Mouse (Mus musculus): ENCODE data around the gene Rab26. TPM values are rescaled to one million over a fixed set of nuclear protein-coding genes. Genes with fewer than 3 reads are reported as not detected.

The Rab26 gene
- total and polyA plus RNA-seq, 3 experiments, result 0.36 to 1.3 (median 0.40) TPM

GRCm38 (mm10) chr17:24538950-24539349 is 4.9 kb upstream of the Rab26 start:
- Histone ChIP-seq H3K9ac (ENCODE audit: insufficient read depth, low read depth) (no peak overlapping the region), H3K4me2 (ENCODE audit: insufficient read depth, low read depth, poor library complexity, severe bottlenecking) (no peak overlapping the region), H3K4me1 (ENCODE audit: control insufficient read depth in 1 of 2, insufficient read depth in 2 of 2) (peaks cover 2 to 24% of the 10 kb centered on the region in 2 experiments; a peak in 3 of 4 replicates), H3K36me3 (replicated peaks in 1 of 2; ENCODE audit: control insufficient read depth in 1 of 2, insufficient read depth in 1 of 2, low read length in 1 of 2) (no peaks in the 10 kb centered on the region), H3K79me2 (replicated peaks; ENCODE audit: control insufficient read depth, extremely low read depth, insufficient read depth, poor library complexity, severe bottlenecking) (no peaks in the 10 kb centered on the region), H3K27ac (ENCODE audit: insufficient read depth, low read depth) (no peak overlapping the region), H3K9me3 (replicated peaks; ENCODE audit: low read length) (no peaks in the 10 kb centered on the region), H3K4me3 (replicated peaks in 1 of 3; ENCODE audit: low read depth in 2 of 3, low read length in 2 of 3, poor library complexity in 1 of 3) (no peak overlapping the region), H3K27me3 (replicated peaks) (no peaks in the 10 kb centered on the region)
- no peak for TF ChIP-seq USF1 (IDR thresholded peaks at IDR 0.05; ENCODE audit: low read depth, low read length)
- TF ChIP-seq GABPA (IDR thresholded peaks at IDR 0.05; ENCODE audit: insufficient replicate concordance, low read depth, low read length), result no peak
- no peak for TF ChIP-seq USF2 (conservative IDR thresholded peaks at IDR 0.05; ENCODE audit: low read depth, low read length)
- TF ChIP-seq POLR2AphosphoS2 (IDR thresholded peaks at IDR 0.05; ENCODE audit: low read depth, low read length), result no peak
- peak; percentile 50 for TF ChIP-seq SMC3 (IDR thresholded peaks at IDR 0.05; ENCODE audit: low read depth, low read length)
- TF ChIP-seq CTCF (conservative IDR thresholded peaks at IDR 0.05 in 1 of 2, IDR thresholded peaks at IDR 0.05 in 1 of 2; ENCODE audit: low read depth in 2 of 2, low read length in 2 of 2), result peak; percentile 27 to 67; a peak in 3 of 4 replicates
- TF ChIP-seq TBP (conservative IDR thresholded peaks at IDR 0.05; ENCODE audit: low read depth, low read length), result no peak
- TF ChIP-seq ETS1 (conservative IDR thresholded peaks at IDR 0.05; ENCODE audit: low read depth, low read length), result no peak
- peak; percentile 63 for TF ChIP-seq RAD21 (IDR thresholded peaks at IDR 0.05; ENCODE audit: low read depth, low read length)
- TF ChIP-seq RCOR1 (conservative IDR thresholded peaks at IDR 0.05; ENCODE audit: low read depth, low read length), result no peak
- peak; percentile 59 for DNase-seq (ENCODE audit: extremely low read depth)
- dilution Hi-C loops (cut with MboI; ENCODE audit: extremely low pct_ligation_motif_present, extremely low pct_unique_long_range_greater_than_20kb, low sequenced_read_pairs) (no loop called here), in situ Hi-C loops (cut with MboI; ENCODE audit: low pct_ligation_motif_present, low pct_unique_long_range_greater_than_20kb, low sequenced_read_pairs) (no loop called here)

- H3K9me3 ChIP-seq (replicated peaks; ENCODE audit: low read length), result no peaks in the 10 kb centered on the region
- H3K9ac ChIP-seq (ENCODE audit: insufficient read depth, low read depth), result no peak overlapping the region
- H3K4me3 ChIP-seq (replicated peaks in 1 of 3; ENCODE audit: low read depth in 2 of 3, low read length in 2 of 3, poor library complexity in 1 of 3), result no peak overlapping the region
- DNase-seq (ENCODE audit: extremely low read depth), result no peak
- no peaks in the 10 kb centered on the region for H3K27me3 ChIP-seq (replicated peaks)
- H3K4me2 ChIP-seq (ENCODE audit: insufficient read depth, low read depth, poor library complexity, severe bottlenecking), result no peak overlapping the region
- TF ChIP-seq CTCF (conservative IDR thresholded peaks at IDR 0.05 in 1 of 2, IDR thresholded peaks at IDR 0.05 in 1 of 2; ENCODE audit: low read depth in 2 of 2, low read length in 2 of 2) (no peak), MEF2A (IDR thresholded peaks at IDR 0.05; ENCODE audit: borderline replicate concordance, low read depth, low read length) (no peak), CHD2 (IDR thresholded peaks at IDR 0.05; ENCODE audit: low read length) (no peak), BHLHE40 (IDR thresholded peaks at IDR 0.05; ENCODE audit: low read depth, low read length) (no peak), IRF4 (IDR thresholded peaks at IDR 0.05; ENCODE audit: low read depth, low read length) (no peak), POLR2A (IDR thresholded peaks at IDR 0.05; ENCODE audit: low read depth, low read length) (no peak), MAX (IDR thresholded peaks at IDR 0.05; ENCODE audit: low read length) (no peak), TBP (conservative IDR thresholded peaks at IDR 0.05; ENCODE audit: low read depth, low read length) (no peak), SIN3A (IDR thresholded peaks at IDR 0.05; ENCODE audit: low read length) (no peak), POLR2AphosphoS2 (IDR thresholded peaks at IDR 0.05; ENCODE audit: low read depth, low read length) (no peak), ZC3H11A (IDR thresholded peaks at IDR 0.05; ENCODE audit: low read depth, low read length) (no peak), SMC3 (IDR thresholded peaks at IDR 0.05; ENCODE audit: low read depth, low read length) (no peak), E2F4 (IDR thresholded peaks at IDR 0.05; ENCODE audit: insufficient replicate concordance, low read depth, low read length) (no peak), MYC (IDR thresholded peaks at IDR 0.05; ENCODE audit: low read depth, low read length) (no peak), JUND (conservative IDR thresholded peaks at IDR 0.05; ENCODE audit: low read depth, low read length) (no peak)
- no peaks in the 10 kb centered on the region for H3K79me2 ChIP-seq (replicated peaks; ENCODE audit: control insufficient read depth, extremely low read depth, insufficient read depth, poor library complexity, severe bottlenecking)
- no peak overlapping the region for H3K27ac ChIP-seq (ENCODE audit: insufficient read depth, low read depth)
- in situ Hi-C loops (cut with MboI; ENCODE audit: low pct_ligation_motif_present, low pct_unique_long_range_greater_than_20kb, low sequenced_read_pairs) (no loop called here), dilution Hi-C loops (cut with MboI; ENCODE audit: extremely low pct_ligation_motif_present, extremely low pct_unique_long_range_greater_than_20kb, low sequenced_read_pairs) (no loop called here)
- H3K36me3 ChIP-seq (replicated peaks in 1 of 2; ENCODE audit: control insufficient read depth in 1 of 2, insufficient read depth in 1 of 2, low read length in 1 of 2), result peaks cover 0 to 5% of the 10 kb centered on the region in 2 experiments
- peaks cover 11 to 37% of the 10 kb centered on the region in 2 experiments for H3K4me1 ChIP-seq (ENCODE audit: control insufficient read depth in 1 of 2, insufficient read depth in 2 of 2)
Measured at GRCm38 (mm10) chr17:24537536-24537935, 3.5 kb upstream of the Rab26 start.
